Mouse (Mus musculus) testis, adult 2 months (tissue): Measurements from ENCODE around the gene Wfdc15b. TPM values are rescaled to one million over a fixed set of nuclear protein-coding genes. Genes with fewer than 3 reads are reported as not detected.

Experiments used
- H3K27ac ChIP-seq: fragments of 200-500 bp; 2 replicates; pipeline ENCODE4 v1.5.1; 2012; ENCODE audit warnings: low read depth, low read length; ENCODE audit not compliant: control insufficient read depth, insufficient read depth
- H3K27me3 ChIP-seq: fragments of 200-500 bp; 2 replicates; pipeline ENCODE4 v1.6.1; 2012; ENCODE audit warnings: mild to moderate bottlenecking, low read length, moderate library complexity; ENCODE audit not compliant: control insufficient read depth, insufficient read depth
- H3K36me3 ChIP-seq: fragments of 200-500 bp; 2 replicates; pipeline ENCODE4 v1.6.1; 2012; ENCODE audit warnings: mild to moderate bottlenecking, low read length; ENCODE audit not compliant: control insufficient read depth, insufficient read depth
- H3K4me1 ChIP-seq: fragments of 200-500 bp; 2 replicates; pipeline ENCODE4 v1.6.1; 2012; ENCODE audit warnings: low read length; ENCODE audit not compliant: control insufficient read depth, insufficient read depth
- H3K4me3 ChIP-seq: fragments of 200-500 bp; 2 replicates; pipeline ENCODE4 v1.5.1; 2012; ENCODE audit warnings: low read depth, mild to moderate bottlenecking, low read length, moderate library complexity, mixed read lengths; ENCODE audit not compliant: control insufficient read depth
- CTCF ChIP-seq: fragments of 200-500 bp; IDR thresholded peaks from 2 replicates; pipeline ENCODE4 v1.5.1; 2012; ENCODE audit warnings: low read depth, mild to moderate bottlenecking, inconsistent platforms, low read length, moderate library complexity; ENCODE audit not compliant: control insufficient read depth, insufficient read depth, insufficient replicate concordance
- POLR2A ChIP-seq: fragments of 200-500 bp; IDR thresholded peaks from 2 replicates; pipeline ENCODE4 v1.6.1; 2012; ENCODE audit warnings: low read depth, mild to moderate bottlenecking, inconsistent platforms, low read length, moderate library complexity; ENCODE audit not compliant: control insufficient read depth
- polyA plus RNA-seq: library from polyadenylated mRNA; depleted of rRNA; stranded (reverse); fragments of >200 nt; gene quantifications from 2 replicates; pipeline ENCODE4 v1.2.3, GENCODE M21; 2012; rRNA removed

Wfdc15b gene
- polyA plus RNA-seq, 1 experiment = not detected

DNA sequence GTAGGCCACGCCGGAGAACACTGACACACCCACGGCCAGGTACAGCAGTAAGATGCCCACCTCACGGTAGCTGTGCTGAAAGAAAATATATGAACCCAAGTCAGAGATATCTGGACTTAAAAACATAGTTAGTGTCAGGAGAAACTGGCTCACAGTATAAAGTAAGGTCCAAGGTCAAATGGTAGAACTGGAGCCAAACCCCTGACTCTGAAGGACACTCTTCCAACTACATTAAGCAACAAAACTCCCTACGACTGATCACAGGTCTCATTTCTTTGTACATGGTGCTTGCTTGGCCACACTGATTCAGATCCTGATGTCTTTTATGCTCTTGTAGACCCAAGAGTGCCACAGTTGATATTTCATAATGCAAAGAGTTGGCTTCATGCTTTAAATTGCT, 56.5 kb downstream of the Wfdc15b start:
- H3K4me1 ChIP-seq = peaks cover 7% of the 10 kb centered on the region
- no peaks in the 10 kb centered on the region for H3K36me3 ChIP-seq
- TF ChIP-seq CTCF = no peak
- TF ChIP-seq POLR2A = no peak
- no peak overlapping the region for H3K27ac ChIP-seq
- H3K4me3 ChIP-seq = no peak overlapping the region
- H3K27me3 ChIP-seq = no peaks in the 10 kb centered on the region

Other genes starting within 250 kb of the Wfdc15b start
- gene Ywhab, start 226.7 kb downstream of the Wfdc15b start, polyA plus RNA-seq = 14.1 and 15.7 TPM in 2 replicates
- 10.6 and 10.7 TPM in 2 replicates for gene Pabpc1l, start 196.2 kb downstream of the Wfdc15b start, polyA plus RNA-seq
- gene Stk4, start 151.3 kb downstream of the Wfdc15b start, polyA plus RNA-seq = 14.7 and 14.8 TPM in 2 replicates
- gene Tomm34, start 150.5 kb downstream of the Wfdc15b start, polyA plus RNA-seq = 44.1 and 48.8 TPM in 2 replicates
- 0.67 and 1.1 TPM in 2 replicates for gene Kcns1, start 50.5 kb downstream of the Wfdc15b start, polyA plus RNA-seq
- not detected in 2 replicates for gene Wfdc5, start 38.9 kb downstream of the Wfdc15b start, polyA plus RNA-seq
- gene Wfdc12, start 31.1 kb downstream of the Wfdc15b start, polyA plus RNA-seq = 0.15 TPM in 1 of 2 replicates, not detected in the other
- gene Wfdc15a, start 21.5 kb downstream of the Wfdc15b start, polyA plus RNA-seq = 325 and 331 TPM in 2 replicates
- gene Svs2, start 16.8 kb upstream of the Wfdc15b start, polyA plus RNA-seq = not detected in 2 replicates
- 0.23 TPM in 1 of 2 replicates, not detected in the other for gene Svs3b, start 35.0 kb upstream of the Wfdc15b start, polyA plus RNA-seq
- gene Svs4, start 56.8 kb upstream of the Wfdc15b start, polyA plus RNA-seq = 0.16 and 0.42 TPM in 2 replicates
- gene Svs3a, start 67.6 kb upstream of the Wfdc15b start, polyA plus RNA-seq = not detected in 2 replicates
- gene Svs6, start 95.1 kb upstream of the Wfdc15b start, polyA plus RNA-seq = not detected in 2 replicates
- gene Svs5, start 111.1 kb upstream of the Wfdc15b start, polyA plus RNA-seq = 3.4 and 4.2 TPM in 2 replicates
- 2.2 and 2.8 TPM in 2 replicates for gene Slpi, start 167.4 kb upstream of the Wfdc15b start, polyA plus RNA-seq
- gene Rbpjl, start 181.5 kb upstream of the Wfdc15b start, polyA plus RNA-seq = 0.04 and 0.05 TPM in 2 replicates
- 0.19 and 0.26 TPM in 2 replicates for gene Matn4, start 183.5 kb upstream of the Wfdc15b start, polyA plus RNA-seq
- 12.2 and 16.6 TPM in 2 replicates for gene Sdc4, start 222.2 kb upstream of the Wfdc15b start, polyA plus RNA-seq
- gene Sys1, start 235.3 kb upstream of the Wfdc15b start, polyA plus RNA-seq = 26.1 and 26.4 TPM in 2 replicates
- 5.0 and 5.6 TPM in 2 replicates for gene Gm20458, start 239.3 kb upstream of the Wfdc15b start, polyA plus RNA-seq